Mouse (Mus musculus) lung, postnatal 0 days (tissue): Measurements from ENCODE around the gene Diras1.

Experiments
- CTCF ChIP-seq: IDR thresholded peaks from 2 replicates; pipeline ENCODE4 v1.5.1; 2016; ENCODE audit warnings: antibody characterized with exemption, mild to moderate bottlenecking
- EP300 ChIP-seq: IDR thresholded peaks from 2 replicates; pipeline ENCODE4 v1.6.1; 2016; ENCODE audit warnings: antibody characterized with exemption, mild to moderate bottlenecking, control low read depth

DNA sequence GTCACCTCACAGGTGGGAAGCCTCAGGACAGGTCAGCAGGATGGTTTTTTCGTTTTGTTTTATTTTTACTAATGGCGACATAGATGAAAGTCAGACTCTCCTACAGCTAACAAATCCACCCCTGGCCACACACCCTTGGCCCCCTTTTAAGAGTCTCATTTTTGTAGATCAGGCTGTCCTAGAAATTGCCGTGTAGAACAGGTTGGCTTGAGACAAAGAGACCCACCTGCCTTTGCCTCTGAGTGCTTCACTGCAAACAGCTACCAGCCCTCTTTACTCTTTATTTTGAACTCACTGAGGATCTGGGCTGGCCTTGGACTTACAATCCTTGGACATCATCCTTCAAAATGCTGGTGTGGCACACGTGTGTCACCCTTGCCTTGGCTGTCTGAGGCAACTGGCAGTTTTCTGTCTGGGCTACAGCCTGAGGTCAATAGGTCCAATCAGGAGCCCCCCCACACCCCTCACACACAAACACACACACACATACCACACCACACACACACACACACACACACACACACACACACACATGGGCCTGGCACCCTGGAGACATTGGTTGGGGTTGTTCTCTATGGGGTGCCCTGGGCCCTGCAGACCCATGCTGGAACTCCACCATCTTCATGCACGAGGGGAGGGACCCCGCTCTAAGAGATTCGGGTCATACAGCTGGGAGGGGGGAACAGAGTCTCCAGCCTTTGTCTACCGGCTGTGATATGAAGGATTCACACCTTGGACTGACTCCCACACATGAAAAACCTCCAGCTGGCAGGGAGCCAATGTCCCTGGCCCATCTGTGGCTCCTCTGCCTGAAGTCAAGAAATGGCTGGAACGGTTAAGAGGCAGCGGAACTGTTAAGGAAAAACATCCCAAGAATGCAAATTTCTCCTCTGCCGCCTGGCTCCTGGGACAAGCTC, 53.1 kb downstream of the Diras1 start:
- no peak for TF ChIP-seq CTCF
- no peak; the same call in 1 of the 2 replicates for TF ChIP-seq EP300
